Mouse (Mus musculus) heart, embryonic 14.5 days (tissue): ENCODE results near the gene Lrrtm4. TPM values are rescaled to one million over a fixed set of nuclear protein-coding genes. Genes with fewer than 3 reads are reported as not detected.

Experiments
- ATAC-seq: fragments of 200-750 bp; cut with Nextera tagmentation; 2 replicates; pipeline ENCODE4 v1.8.0; 2017; ENCODE audit warnings: low read depth, moderate TSS enrichment; ENCODE audit not compliant: insufficient number of reproducible peaks, insufficient read depth, low FRiP score
- H3K27ac ChIP-seq, 2 experiments: fragments of 200-500 bp in 1 of 2; fragments of 300-500 bp in 1 of 2; sonication (generic) in 1 of 2; replicated peaks in 1 of 2; 2 replicates each; pipeline ENCODE4 v1.5.1; 2012 to 2014; ENCODE audit warnings: low read depth in 2 of 2, low read length in 2 of 2, control low read depth in 1 of 2, mild to moderate bottlenecking in 1 of 2, mixed read lengths in 1 of 2; ENCODE audit not compliant: control insufficient read depth in 1 of 2, insufficient read depth in 1 of 2
- H3K27me3 ChIP-seq: fragments of 300-500 bp; sonication (generic); 2 replicates; pipeline ENCODE4 v1.6.1; 2014; ENCODE audit warnings: mild to moderate bottlenecking, low read length, control low read depth; ENCODE audit not compliant: control insufficient read depth, insufficient read depth
- H3K36me3 ChIP-seq: fragments of 300-500 bp; sonication (generic); 2 replicates; pipeline ENCODE4 v1.6.1; 2014; ENCODE audit warnings: mild to moderate bottlenecking, control low read depth, low read length, mixed read lengths; ENCODE audit not compliant: control insufficient read depth, insufficient read depth
- H3K4me1 ChIP-seq, 2 experiments: fragments of 200-500 bp in 1 of 2; fragments of 300-500 bp in 1 of 2; sonication (generic) in 1 of 2; 2 replicates each; pipeline ENCODE4 v1.6.1; 2012 to 2014; ENCODE audit warnings: low read length in 2 of 2, control low read depth in 1 of 2, mixed read lengths in 1 of 2; ENCODE audit not compliant: control insufficient read depth in 2 of 2, insufficient read depth in 2 of 2
- H3K4me2 ChIP-seq: fragments of 300-500 bp; sonication (generic); 2 replicates; pipeline ENCODE4 v1.6.1; 2014; ENCODE audit warnings: mild to moderate bottlenecking, low read length
- H3K4me3 ChIP-seq, 2 experiments: fragments of 200-500 bp in 1 of 2; fragments of 300-500 bp in 1 of 2; sonication (generic) in 1 of 2; 2 replicates each; pipeline ENCODE4 v1.5.1; 2012 to 2014; ENCODE audit warnings: low read length in 2 of 2, mild to moderate bottlenecking in 2 of 2, control low read depth in 1 of 2, low read depth in 1 of 2, moderate library complexity in 1 of 2; ENCODE audit not compliant: control insufficient read depth in 1 of 2, insufficient read depth in 1 of 2
- H3K9ac ChIP-seq: fragments of 300-500 bp; sonication (generic); 2 replicates; pipeline ENCODE4 v1.6.1; 2014; ENCODE audit warnings: mild to moderate bottlenecking, low read length
- H3K9me3 ChIP-seq: fragments of 300-500 bp; sonication (generic); 2 replicates; pipeline ENCODE4 v1.6.1; 2016; ENCODE audit warnings: low read length, control low read depth; ENCODE audit not compliant: control insufficient read depth
- WGBS: fragments of 180-500 bp; shearing (Covaris S2); extraction: QIAGEN DNeasy Blood & Tissue Kit; methylation state at CpG from one replicate; pipeline ENCODE4 v1.1.7; 2014; 5-methylcytosine and 5-hydroxymethylcytosine counted together
- polyA plus RNA-seq: library from polyadenylated mRNA; unstranded; fragments of >200 nt; fragmentation: Nextera tagmentation; extraction: Ambion mirVana; gene quantifications from 2 replicates; pipeline ENCODE4 v1.2.1, GENCODE M21; 2014

Lrrtm4 gene
- polyA plus RNA-seq, 1 experiment from 2014 or later: 0.68 TPM

DNA sequence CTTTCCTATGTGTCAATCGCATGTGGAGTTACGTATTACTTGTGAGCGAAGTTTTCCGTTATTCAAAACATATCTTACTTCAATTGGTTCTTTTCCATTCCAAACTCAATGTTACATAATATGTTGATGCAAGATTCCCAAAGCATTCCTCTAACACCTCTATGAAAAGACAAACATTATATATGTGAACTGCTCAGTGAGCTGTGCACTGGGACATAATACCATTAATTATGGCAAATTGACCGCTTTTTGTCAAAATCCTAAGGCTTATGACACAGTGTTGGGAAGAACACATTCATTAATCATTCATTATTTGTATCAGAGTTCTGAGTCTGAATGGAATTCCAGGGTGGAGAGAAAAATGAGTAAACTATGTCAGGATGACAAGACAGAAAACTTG, 191.6 kb downstream of the Lrrtm4 start:
- ATAC-seq: no peak
- Histone ChIP-seq H3K4me3 (no peak overlapping the region), H3K27ac (no peak overlapping the region), H3K9ac (no peak overlapping the region), H3K4me2 (no peak overlapping the region), H3K4me1 (no peaks in the 10 kb centered on the region), H3K27me3 (no peaks in the 10 kb centered on the region), H3K9me3 (no peaks in the 10 kb centered on the region), H3K36me3 (no peaks in the 10 kb centered on the region)
- 86% methylated on average over 5 of the region's 5 CpGs for WGBS

DNA sequence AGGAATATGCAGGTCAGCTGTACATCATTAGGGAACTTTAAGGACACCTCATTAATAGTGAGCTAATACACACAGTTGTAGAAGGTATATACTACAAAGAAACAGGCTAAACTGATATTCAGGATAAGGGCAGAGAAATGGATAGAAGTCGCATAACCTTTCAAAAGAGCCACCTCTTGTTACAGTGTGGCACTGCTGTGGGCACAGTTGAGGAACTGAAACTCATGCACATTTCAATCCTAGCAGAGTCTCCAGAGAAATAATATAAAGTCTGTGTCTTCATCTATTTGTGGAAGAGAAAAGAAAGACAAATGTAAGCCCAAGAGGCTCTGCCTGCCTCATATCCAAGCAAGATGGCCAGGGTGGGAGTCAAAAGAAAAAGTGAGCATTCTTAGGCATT, 242.9 kb downstream of the Lrrtm4 start:
- Histone ChIP-seq H3K4me1 (no peaks in the 10 kb centered on the region), H3K4me2 (no peak overlapping the region), H3K9me3 (no peaks in the 10 kb centered on the region), H3K27me3 (no peaks in the 10 kb centered on the region), H3K36me3 (no peaks in the 10 kb centered on the region), H3K27ac (no peak overlapping the region), H3K4me3 (no peak overlapping the region), H3K9ac (no peak overlapping the region)
- whole genome bisulfite sequencing: 94% methylated on average over 1 of the region's 1 CpGs
- no peak for ATAC-seq

GRCm38 (mm10) chr6:80263972-80264371, 245.3 kb downstream of the Lrrtm4 start:
- Histone ChIP-seq H3K9me3 (no peaks in the 10 kb centered on the region), H3K9ac (no peak overlapping the region), H3K36me3 (no peaks in the 10 kb centered on the region), H3K27me3 (no peaks in the 10 kb centered on the region), H3K4me1 (no peaks in the 10 kb centered on the region), H3K27ac (no peak overlapping the region), H3K4me2 (no peak overlapping the region), H3K4me3 (no peak overlapping the region)
- no peak for ATAC-seq
- WGBS: 54% methylated on average over 4 of the region's 4 CpGs

- Histone ChIP-seq H3K9me3 (no peaks in the 10 kb centered on the region), H3K27me3 (no peaks in the 10 kb centered on the region), H3K27ac (no peak overlapping the region), H3K4me1 (no peaks in the 10 kb centered on the region), H3K9ac (no peak overlapping the region), H3K4me2 (no peak overlapping the region), H3K4me3 (no peak overlapping the region), H3K36me3 (no peaks in the 10 kb centered on the region)
- ATAC-seq: no peak
These were observed 245.9 kb downstream of the Lrrtm4 start for GRCm38 (mm10) chr6:80264584-80264983.

- Histone ChIP-seq H3K27ac (no peak overlapping the region), H3K4me2 (no peak overlapping the region), H3K36me3 (no peaks in the 10 kb centered on the region), H3K27me3 (no peaks in the 10 kb centered on the region), H3K4me3 (no peak overlapping the region), H3K9ac (no peak overlapping the region), H3K9me3 (no peaks in the 10 kb centered on the region), H3K4me1 (no peaks in the 10 kb centered on the region)
- WGBS: 56% methylated on average over 3 of the region's 3 CpGs
- ATAC-seq: no peak
These were observed 247.1 kb downstream of the Lrrtm4 start for GRCm38 (mm10) chr6:80265746-80266145.

DNA sequence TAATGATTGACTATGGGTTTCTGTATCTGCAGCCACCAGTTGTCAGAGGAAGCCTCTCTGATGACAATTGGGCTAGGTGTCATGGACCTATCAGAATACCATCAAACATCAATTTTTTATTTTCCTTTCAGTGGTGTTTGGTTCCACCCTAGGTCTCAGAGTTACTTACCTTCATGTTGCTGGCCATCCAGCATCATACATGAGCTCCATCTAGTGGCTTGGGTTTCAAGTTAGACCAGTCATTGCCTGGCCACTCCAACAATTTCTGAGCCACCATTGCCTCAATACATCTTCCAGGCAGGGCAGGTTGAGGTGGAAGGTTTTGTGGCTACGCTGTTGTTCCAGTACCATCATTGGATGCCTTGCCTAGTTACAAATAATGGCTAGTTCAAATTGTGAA, 268.3 kb downstream of the Lrrtm4 start:
- no peaks in the 10 kb centered on the region for H3K4me1 ChIP-seq
- no peaks in the 10 kb centered on the region for H3K27me3 ChIP-seq
- no peak overlapping the region for H3K4me3 ChIP-seq
- H3K4me2 ChIP-seq: no peak overlapping the region
- no peaks in the 10 kb centered on the region for H3K36me3 ChIP-seq
- H3K9ac ChIP-seq: no peak overlapping the region
- H3K9me3 ChIP-seq: no peaks in the 10 kb centered on the region
- 80% methylated on average over 1 of the region's 1 CpGs for WGBS
- H3K27ac ChIP-seq: no peak overlapping the region
- ATAC-seq: no peak

DNA sequence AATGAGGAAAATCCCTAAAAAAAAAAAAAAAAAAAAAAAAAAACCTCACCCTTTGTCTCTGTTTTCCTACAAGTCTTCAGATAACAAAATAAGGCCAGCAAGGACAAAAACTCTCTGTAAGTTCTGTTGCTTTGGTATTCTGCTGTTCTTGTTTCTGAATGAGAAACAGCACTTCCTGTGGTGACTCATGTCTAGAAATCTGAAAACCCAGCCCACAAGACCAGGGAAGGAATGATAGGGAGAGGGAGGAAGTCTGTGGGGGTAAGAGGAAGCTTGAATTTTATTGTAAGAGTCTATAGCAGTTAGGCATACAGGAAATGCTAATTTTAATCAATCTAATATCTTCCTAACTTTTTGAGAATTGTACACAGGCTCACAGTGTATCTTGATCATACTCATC, 283.2 kb downstream of the Lrrtm4 start:
- H3K27me3 ChIP-seq: no peaks in the 10 kb centered on the region
- no peak overlapping the region for H3K9ac ChIP-seq
- ATAC-seq: no peak
- H3K4me2 ChIP-seq: no peak overlapping the region
- H3K4me3 ChIP-seq: no peak overlapping the region
- H3K9me3 ChIP-seq: no peaks in the 10 kb centered on the region
- no peaks in the 10 kb centered on the region for H3K36me3 ChIP-seq
- no peaks in the 10 kb centered on the region for H3K4me1 ChIP-seq
- H3K27ac ChIP-seq: no peak overlapping the region

- no peak overlapping the region for H3K27ac ChIP-seq
- H3K27me3 ChIP-seq: no peaks in the 10 kb centered on the region
- H3K36me3 ChIP-seq: no peaks in the 10 kb centered on the region
- no peak for ATAC-seq
- no peaks in the 10 kb centered on the region for H3K9me3 ChIP-seq
- no peak overlapping the region for H3K4me3 ChIP-seq
- H3K4me2 ChIP-seq: no peak overlapping the region
- H3K4me1 ChIP-seq: no peaks in the 10 kb centered on the region
- WGBS: 82% methylated on average over 1 of the region's 1 CpGs
- H3K9ac ChIP-seq: no peak overlapping the region
These were observed 284.9 kb downstream of the Lrrtm4 start for GRCm38 (mm10) chr6:80303568-80303967.
